In the genomic region with DNA sequence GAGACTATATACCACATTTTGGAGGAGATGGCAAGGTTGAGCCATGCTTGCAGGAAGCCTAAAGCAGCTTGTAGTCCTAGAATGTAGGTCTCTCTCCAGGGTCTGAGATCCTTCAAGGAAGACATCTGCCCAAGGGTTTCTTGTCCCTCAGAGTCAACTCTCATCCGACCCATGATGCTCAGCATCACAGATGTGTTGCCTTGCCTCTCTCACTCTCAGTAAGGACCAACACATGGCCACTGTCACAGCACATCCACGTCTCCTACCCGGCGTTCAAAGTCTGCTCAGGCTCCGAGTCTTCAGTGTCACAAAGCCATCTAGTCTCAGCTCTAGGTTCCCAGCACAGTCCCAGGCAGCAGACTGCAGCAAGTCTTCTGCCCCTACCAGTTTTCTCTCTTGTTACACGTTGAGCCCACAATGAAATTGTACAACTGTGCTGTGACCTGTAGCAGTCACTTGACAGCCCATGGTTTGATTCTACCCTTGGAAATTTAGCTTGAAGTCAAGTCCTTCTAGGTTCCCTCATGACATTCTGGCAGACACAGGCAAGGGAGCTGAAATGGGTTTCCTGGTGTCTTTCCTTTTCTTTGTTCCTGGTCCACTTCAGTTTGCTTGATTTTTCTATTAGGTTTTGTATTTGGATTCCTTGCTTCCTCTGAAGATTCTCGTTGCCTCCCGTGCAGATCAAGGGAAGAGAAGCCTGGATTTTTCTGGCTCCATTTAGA, we compare ENCODE assay signal across 22 mouse cellular contexts. TPM values are rescaled to one million over a fixed set of nuclear protein-coding genes. Genes with fewer than 3 reads are reported as not detected.
DNase-seq lines count a peak whose midpoint lies in the region; ATAC-seq and TF ChIP-seq lines count a peak whose summit lies in the region.
"Had no signal": no experiment of that assay in that cellular context is flagged by ENCODE, and none has a peak within 500 bp of the region (broad histone marks: within the 10 kb centered on the region; RNA-seq: fewer than 3 reads in every experiment).

No protein-coding gene starts in this region.

- H3K36me3 ChIP-seq in lung, embryonic 14.5 days (ENCODE audit: insufficient read depth) = no peaks in the 10 kb centered on the region
- H3K36me3 ChIP-seq: G1E; heart, embryonic 13.5 days; hindbrain, embryonic 10.5 days had no signal

- no peak overlapping the region for H3K9ac ChIP-seq in lung, embryonic 14.5 days
- H3K9ac ChIP-seq: heart, embryonic 13.5 days; liver, embryonic 14.5 days had no signal

- 59% methylated on average over 8 of the region's 8 CpGs for WGBS in lung, embryonic 14.5 days

- no peak overlapping the region for H3K4me3 ChIP-seq in lung, embryonic 14.5 days (ENCODE audit: low read depth, low read length)
- H3K4me3 ChIP-seq: heart, embryonic 13.5 days; hindbrain, embryonic 10.5 days had no signal

- ATAC-seq in lung, embryonic 14.5 days (ENCODE audit: insufficient read depth) = no peak
- ATAC-seq: forebrain, embryonic 16.5 days had no signal

- H3K9me3 ChIP-seq in lung, embryonic 14.5 days (ENCODE audit: low read depth, low read length) = peaks cover 57% of the 10 kb centered on the region
- H3K9me3 ChIP-seq: G1E had no signal

- no peaks in the 10 kb centered on the region for H3K4me1 ChIP-seq in lung, embryonic 14.5 days (ENCODE audit: insufficient read depth)
- H3K4me1 ChIP-seq: heart, embryonic 13.5 days; hindbrain, embryonic 10.5 days had no signal

- TF ChIP-seq CTCF in lung, embryonic 14.5 days (IDR thresholded peaks at IDR 0.05; ENCODE audit: low read depth) = no peak

- peak; percentile 1 for DNase-seq in embryo, embryonic 10.5 days (ENCODE audit: low spot score)
- DNase-seq in embryo, embryonic 10 days (ENCODE audit: low spot score) = no peak
- peak; percentile 3 for DNase-seq in lung, embryonic 14.5 days
- no peak for DNase-seq in lung, adult 18-20 months
- DNase-seq in Muller cell, postnatal 12 days (ENCODE audit: inconsistent ontology term) = peak; percentile 4
- DNase-seq in naive thymus-derived CD4-positive, alpha-beta T cell, adult 2 months (ENCODE audit: low read depth) = peak; percentile 8
- no peak for DNase-seq in left cerebral cortex, postnatal 4 days
- DNase-seq in gastrocnemius, postnatal 36 days = no peak
- DNase-seq: cerebellum, adult 11-12 months; gastrocnemius, postnatal 10 days; kidney, adult 11 months; right cerebral cortex, postnatal 4 days; thymus, postnatal 36 days had no signal

- H3K27ac ChIP-seq in lung, embryonic 14.5 days (ENCODE audit: low read depth) = no peak overlapping the region
- H3K27ac ChIP-seq: heart, embryonic 13.5 days; hindbrain, embryonic 10.5 days; liver, embryonic 14.5 days had no signal

- intact Hi-C loops in left cerebral cortex, postnatal 4 days (cut with DNase I) = no loop called here
- intact Hi-C loops in gastrocnemius, postnatal 36 days (cut with DNase I) = no loop called here

- H3K27me3 ChIP-seq in lung, embryonic 14.5 days (ENCODE audit: insufficient read depth, low read length) = no peaks in the 10 kb centered on the region
- H3K27me3 ChIP-seq: heart, embryonic 13.5 days had no signal

- no peak overlapping the region for H3K4me2 ChIP-seq in lung, embryonic 14.5 days
- H3K4me2 ChIP-seq: heart, embryonic 13.5 days had no signal

RNA-seq across cellular contexts. Expression of a gene that starts 27.0 kb away (rescaled TPM):
- polyA plus RNA-seq in lung, embryonic 14.5 days (2014; fragmentation: Nextera tagmentation; extraction: Ambion mirVana) = 0.18 TPM in 1 of 2 replicates, not detected in the other
- 1 to 10 TPM in 1 of 2 experiments, under 1 TPM in 1; 0.82 to 1.2 TPM for total RNA-seq in left cerebral cortex, postnatal 4 days (2021)
- total RNA-seq in gastrocnemius, postnatal 36 days (2021) = not detected
- total RNA-seq: G1E; gastrocnemius, postnatal 10 days; megakaryocyte progenitor cell, adult 5-6 weeks; monocyte, adult 5-6 weeks had no signal
- polyA plus RNA-seq: G1E; hindbrain, embryonic 10.5 days; large intestine, adult 2 months; liver, embryonic 14.5 days; stomach, embryonic 16.5 days had no signal

RNA-seq across cellular contexts. Expression of a gene that starts 27.0 kb away (rescaled TPM):
- 215 and 225 TPM in 2 replicates for polyA plus RNA-seq in lung, embryonic 14.5 days (2014; fragmentation: Nextera tagmentation; extraction: Ambion mirVana)
- total RNA-seq in left cerebral cortex, postnatal 4 days (2021) = 10 to 100 TPM; 75.3 to 78.8 TPM
- total RNA-seq in gastrocnemius, postnatal 36 days (2021) = 1 to 10 TPM; 7.3 to 8.1 TPM

Comparison
In these comparisons a context has a peak if more than half of its experiments do, and no peak if none do; other contexts are left out.
1. DNase-seq: peak in embryo, embryonic 10.5 days (single experiment), lung, embryonic 14.5 days (single experiment), Muller cell, postnatal 12 days (single experiment) and naive thymus-derived CD4-positive, alpha-beta T cell, adult 2 months (single experiment); none in embryo, embryonic 10 days (single experiment), lung, adult 18-20 months (0 of 2), left cerebral cortex, postnatal 4 days (single experiment) and gastrocnemius, postnatal 36 days (0 of 2).
2. RNA of a gene that starts 27.0 kb away (total RNA-seq): 75.3 to 78.8 TPM in left cerebral cortex, postnatal 4 days; 7.3 to 8.1 TPM in gastrocnemius, postnatal 36 days; every median in the first group is over 4 times any median in the second.